Mouse (Mus musculus) frontal cortex, adult (tissue): ENCODE measurements around the gene Vps53.

ENCODE experiments used
- ATAC-seq: cut with Nextera tagmentation; 2 replicates; pipeline ENCODE4 v1.9.2; 2017; ENCODE audit warnings: mild to moderate bottlenecking, moderate library complexity, mixed read lengths; ENCODE audit not compliant: low TSS enrichment

The Vps53 gene

GRCm38 (mm10) chr11:76167079-76167765, 12.2 kb downstream of the Vps53 start:
- 0 out of 2 replicates have a peak, but pooled peaks have one; percentile 23 for ATAC-seq

GRCm38 (mm10) chr11:76166657-76167056, 12.8 kb downstream of the Vps53 start:
- no peak for ATAC-seq

- no peak for ATAC-seq
Measured at GRCm38 (mm10) chr11:76160251-76160650, 19.2 kb downstream of the Vps53 start.

GRCm38 (mm10) chr11:76158375-76158774, 21.1 kb downstream of the Vps53 start:
- no peak for ATAC-seq

GRCm38 (mm10) chr11:76154861-76155260, 24.6 kb downstream of the Vps53 start:
- no peak for ATAC-seq

- no peak for ATAC-seq
Measured at GRCm38 (mm10) chr11:76154200-76154599, 25.2 kb downstream of the Vps53 start.

- ATAC-seq: no peak
Measured at GRCm38 (mm10) chr11:76153236-76153951, 26.1 kb downstream of the Vps53 start.

- no peak for ATAC-seq
Measured at GRCm38 (mm10) chr11:76150980-76151379, 28.5 kb downstream of the Vps53 start.

GRCm38 (mm10) chr11:76148055-76149008, 31.1 kb downstream of the Vps53 start:
- peak; percentile 57; the same call in 1 of the 2 replicates for ATAC-seq

- ATAC-seq: no peak
Measured at GRCm38 (mm10) chr11:76146187-76147010, 33.0 kb downstream of the Vps53 start.

GRCm38 (mm10) chr11:76145169-76145568, 34.3 kb downstream of the Vps53 start:
- no peak for ATAC-seq

GRCm38 (mm10) chr11:76144386-76144785, 35.1 kb downstream of the Vps53 start:
- no peak for ATAC-seq

- ATAC-seq: no peak
Measured at GRCm38 (mm10) chr11:76137996-76138395, 41.5 kb downstream of the Vps53 start.

- ATAC-seq: no peak
Measured at GRCm38 (mm10) chr11:76135641-76136437, 43.6 kb downstream of the Vps53 start.

GRCm38 (mm10) chr11:76130859-76131258, 48.6 kb downstream of the Vps53 start:
- ATAC-seq: no peak

GRCm38 (mm10) chr11:76125386-76125785, 54.1 kb downstream of the Vps53 start:
- no peak for ATAC-seq

GRCm38 (mm10) chr11:76123517-76123916, 55.9 kb downstream of the Vps53 start:
- ATAC-seq: no peak

- no peak for ATAC-seq
Measured at GRCm38 (mm10) chr11:76122571-76122970, 56.9 kb downstream of the Vps53 start.

- no peak for ATAC-seq
Measured at GRCm38 (mm10) chr11:76121086-76121485, 58.4 kb downstream of the Vps53 start.

GRCm38 (mm10) chr11:76120407-76120901, 59.0 kb downstream of the Vps53 start:
- peak; percentile 52; the same call in 1 of the 2 replicates for ATAC-seq
